Mouse (Mus musculus) heart, embryonic 16.5 days (tissue): ENCODE measurements around the gene Galr2. TPM values are rescaled to one million over a fixed set of nuclear protein-coding genes. Genes with fewer than 3 reads are reported as not detected.

ENCODE experiments used
- ATAC-seq: fragments of 200-750 bp; cut with Nextera tagmentation; replicated peaks from 2 replicates; pipeline ENCODE4 v1.8.0; 2017; ENCODE audit warnings: moderate number of reproducible peaks; ENCODE audit not compliant: insufficient read depth, low FRiP score; ENCODE audit errors: extremely low read depth
- H3K27ac ChIP-seq: fragments of 300-500 bp; sonication (generic); 2 replicates; pipeline ENCODE4 v1.5.1; 2014; ENCODE audit warnings: mild to moderate bottlenecking, low read length, control low read depth, moderate library complexity
- H3K27me3 ChIP-seq: fragments of 300-500 bp; sonication (generic); 2 replicates; pipeline ENCODE4 v1.6.1; 2014; ENCODE audit warnings: low read length, mixed read lengths; ENCODE audit not compliant: control insufficient read depth, insufficient read depth
- H3K36me3 ChIP-seq: fragments of 300-500 bp; sonication (generic); 2 replicates; pipeline ENCODE4 v1.6.1; 2014; ENCODE audit not compliant: control insufficient read depth, insufficient read depth
- H3K4me1 ChIP-seq: fragments of 300-500 bp; sonication (generic); 2 replicates; pipeline ENCODE4 v1.6.1; 2014; ENCODE audit warnings: low read length, mixed read lengths; ENCODE audit not compliant: control insufficient read depth, insufficient read depth
- H3K4me2 ChIP-seq: fragments of 300-500 bp; sonication (generic); 2 replicates; pipeline ENCODE4 v1.6.1; 2014; ENCODE audit warnings: low read depth, mild to moderate bottlenecking, control low read depth, low read length
- H3K4me3 ChIP-seq: fragments of 300-500 bp; sonication (generic); 2 replicates; pipeline ENCODE4 v1.5.1; 2014; ENCODE audit warnings: mild to moderate bottlenecking, control low read depth, low read length
- H3K9ac ChIP-seq: fragments of 300-500 bp; sonication (generic); 2 replicates; pipeline ENCODE4 v1.6.1; 2014; ENCODE audit warnings: low read length, control low read depth
- H3K9me3 ChIP-seq: fragments of 300-500 bp; sonication (generic); replicated peaks from 2 replicates; pipeline ENCODE4 v1.6.1; 2016; ENCODE audit warnings: low read length; ENCODE audit not compliant: control insufficient read depth
- WGBS: fragments of 180-500 bp; shearing (Covaris S2); extraction: QIAGEN DNeasy Blood & Tissue Kit; methylation state at CpG from one replicate; pipeline ENCODE4 v1.1.7; 2014; 5-methylcytosine and 5-hydroxymethylcytosine counted together
- polyA plus RNA-seq: library from polyadenylated mRNA; unstranded; fragments of >200 nt; fragmentation: Nextera tagmentation; extraction: Ambion mirVana; gene quantifications from 2 replicates; pipeline ENCODE4 v1.2.1, GENCODE M21; 2015

The Galr2 gene
- polyA plus RNA-seq, 1 experiment from 2014 or later: 0.11 TPM

- Histone ChIP-seq H3K36me3 (peaks cover 16% of the 10 kb centered on the region), H3K9ac (no peak overlapping the region), H3K27me3 (no peaks in the 10 kb centered on the region), H3K4me1 (peaks cover 4% of the 10 kb centered on the region; the same call in 1 of the 2 replicates), H3K4me2 (no peak overlapping the region), H3K27ac (no peak overlapping the region), H3K9me3 (no peaks in the 10 kb centered on the region), H3K4me3 (no peak overlapping the region)
- ATAC-seq: no peak
- WGBS: 85% methylated on average over 12 of the region's 12 CpGs
Measured at GRCm38 (mm10) chr11:116293538-116294137, 12.9 kb downstream of the Galr2 start.

DNA sequence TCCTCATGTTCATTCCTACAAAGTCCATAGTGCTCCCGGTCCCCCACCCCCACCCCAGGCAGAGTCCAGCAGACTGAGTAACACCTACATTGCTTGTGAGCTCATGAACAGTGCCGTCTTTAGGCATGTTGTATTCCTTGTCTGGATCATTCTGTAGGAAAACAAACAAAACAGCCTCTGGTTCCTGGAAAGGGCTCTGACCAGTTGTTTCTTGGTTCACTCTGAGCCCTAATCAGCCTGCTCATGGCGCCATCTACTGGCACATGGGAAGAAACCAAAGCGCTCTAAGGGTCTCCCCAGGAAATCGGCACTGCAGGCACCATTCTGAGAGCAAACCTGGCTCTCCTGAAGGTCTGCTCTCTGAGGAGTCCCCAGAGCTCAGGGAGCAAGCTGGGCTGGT lies 13.6 kb downstream of the Galr2 start:
- Histone ChIP-seq H3K4me1 (peaks cover 4% of the 10 kb centered on the region; the same call in 1 of the 2 replicates), H3K36me3 (peaks cover 15% of the 10 kb centered on the region), H3K9me3 (no peaks in the 10 kb centered on the region), H3K27ac (no peak overlapping the region), H3K27me3 (no peaks in the 10 kb centered on the region), H3K9ac (no peak overlapping the region), H3K4me2 (no peak overlapping the region), H3K4me3 (no peak overlapping the region)
- WGBS: 40% methylated on average over 5 of the region's 5 CpGs
- 0 out of 2 replicates have a peak, but pooled peaks have one; percentile 49 for ATAC-seq

DNA sequence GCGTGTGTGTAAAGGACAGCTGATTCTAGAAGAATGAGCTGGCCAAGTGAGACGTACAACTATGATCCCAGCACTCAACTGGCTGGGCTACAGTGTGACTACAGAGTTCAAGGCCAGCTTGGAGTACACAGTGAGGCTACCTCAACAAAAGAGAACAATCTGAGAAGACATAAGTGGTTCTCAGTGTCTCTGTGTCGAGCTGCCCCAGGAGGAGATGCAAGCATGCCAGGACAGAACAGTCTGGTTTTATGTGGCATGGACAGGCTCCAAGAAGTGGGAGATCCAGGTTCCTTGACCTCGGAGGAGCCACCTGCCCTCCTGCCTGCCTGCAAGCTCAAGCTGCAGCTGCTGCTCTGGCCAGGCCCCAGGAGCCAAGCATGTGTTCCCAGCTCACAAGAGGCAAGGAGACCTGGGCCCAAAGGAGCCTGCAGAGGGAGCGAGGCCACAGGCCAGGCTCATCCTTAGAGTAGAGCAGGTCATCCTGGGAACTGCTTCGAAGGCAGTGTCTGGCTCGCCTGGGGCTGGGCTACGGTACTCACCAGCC lies 15.5 kb downstream of the Galr2 start:
- Histone ChIP-seq H3K9ac (no peak overlapping the region), H3K36me3 (peaks cover 21% of the 10 kb centered on the region), H3K4me1 (no peaks in the 10 kb centered on the region), H3K27me3 (no peaks in the 10 kb centered on the region), H3K9me3 (no peaks in the 10 kb centered on the region), H3K4me2 (no peak overlapping the region), H3K27ac (no peak overlapping the region), H3K4me3 (no peak overlapping the region)
- WGBS: 87% methylated on average over 8 of the region's 8 CpGs
- no peak for ATAC-seq

DNA sequence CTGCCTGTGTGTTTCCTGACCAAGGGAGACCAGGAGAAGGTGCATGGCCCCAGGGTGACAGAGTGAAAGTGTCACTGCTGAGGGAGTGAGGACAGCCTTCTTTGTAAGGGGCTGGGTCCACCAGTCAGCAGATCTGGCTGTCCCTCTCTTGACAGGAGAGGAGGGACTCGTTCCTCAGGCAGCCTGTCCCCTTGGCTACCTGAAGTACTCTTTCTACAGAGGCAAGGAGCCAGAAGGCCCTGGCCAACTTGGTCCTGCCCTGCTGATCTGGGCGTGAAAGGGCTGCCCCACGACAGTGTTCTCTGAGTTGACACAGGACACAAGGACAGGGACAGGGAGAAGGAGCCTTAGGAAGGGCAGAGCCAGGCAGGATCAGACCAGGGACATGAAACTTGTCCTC lies 16.3 kb downstream of the Galr2 start:
- peaks cover 25% of the 10 kb centered on the region for H3K36me3 ChIP-seq

GRCm38 (mm10) chr11:116298221-116298620 lies 17.5 kb downstream of the Galr2 start:
- no peaks in the 10 kb centered on the region for H3K27me3 ChIP-seq
- WGBS: 90% methylated on average over 11 of the region's 11 CpGs
- no peaks in the 10 kb centered on the region for H3K4me1 ChIP-seq
- no peak overlapping the region for H3K4me3 ChIP-seq
- no peak for ATAC-seq
- no peaks in the 10 kb centered on the region for H3K9me3 ChIP-seq
- H3K4me2 ChIP-seq: no peak overlapping the region
- peaks cover 32% of the 10 kb centered on the region for H3K36me3 ChIP-seq
- no peak overlapping the region for H3K9ac ChIP-seq
- H3K27ac ChIP-seq: no peak overlapping the region

More for the DNA sequence above, 16.3 kb downstream of the Galr2 start:
- Histone ChIP-seq H3K9ac (no peak overlapping the region), H3K27me3 (no peaks in the 10 kb centered on the region), H3K27ac (no peak overlapping the region), H3K4me3 (no peak overlapping the region), H3K9me3 (no peaks in the 10 kb centered on the region), H3K4me1 (no peaks in the 10 kb centered on the region), H3K4me2 (no peak overlapping the region)
- no peak for ATAC-seq
- WGBS: 45% methylated on average over 3 of the region's 3 CpGs

DNA sequence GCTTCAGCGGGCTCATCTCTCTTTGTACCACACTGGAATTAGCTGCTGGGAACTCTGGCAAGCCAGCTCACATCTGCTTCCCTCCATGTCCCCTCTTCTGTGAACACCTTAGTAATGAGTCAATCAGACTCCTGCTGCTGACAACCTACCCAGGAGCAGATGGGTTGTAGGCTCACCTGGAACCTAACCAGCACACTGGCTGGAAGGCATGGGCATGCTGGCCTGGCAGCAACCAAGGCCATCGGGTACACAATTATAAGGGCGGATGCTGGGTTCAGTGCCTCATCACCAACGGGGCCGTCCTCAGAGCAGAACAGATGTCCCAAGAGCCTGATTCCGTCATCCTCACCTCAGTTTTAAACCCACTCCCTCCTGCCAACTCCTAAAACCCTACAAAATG lies 17.9 kb downstream of the Galr2 start:
- 92% methylated on average over 6 of the region's 6 CpGs for WGBS
- Histone ChIP-seq H3K9ac (no peak overlapping the region), H3K27me3 (no peaks in the 10 kb centered on the region), H3K9me3 (no peaks in the 10 kb centered on the region), H3K36me3 (peaks cover 36% of the 10 kb centered on the region), H3K4me3 (no peak overlapping the region), H3K4me1 (no peaks in the 10 kb centered on the region), H3K27ac (no peak overlapping the region), H3K4me2 (no peak overlapping the region)
- ATAC-seq: no peak

DNA sequence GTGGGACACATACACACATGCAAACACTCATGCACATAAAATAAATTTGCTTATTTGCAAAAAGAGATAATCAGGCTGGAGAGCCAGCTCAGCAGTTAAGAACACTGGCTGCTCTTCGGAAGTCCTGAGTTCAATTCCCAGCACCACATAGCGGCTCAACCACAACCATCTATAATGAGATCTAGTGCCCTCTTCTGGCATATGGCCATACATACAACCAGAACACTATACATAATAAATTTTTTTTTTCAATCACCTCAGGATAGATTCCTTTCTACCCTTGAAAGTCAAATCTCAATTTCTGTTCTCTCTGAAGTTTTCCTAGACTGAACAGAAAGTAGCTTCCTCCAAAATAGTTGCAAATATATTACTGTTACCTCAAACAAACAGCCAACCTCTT lies 24.7 kb downstream of the Galr2 start:
- H3K4me3 ChIP-seq: peak overlapping the region; percentile 77
- peak overlapping the region; percentile 95 for H3K4me2 ChIP-seq
- no peak overlapping the region for H3K27ac ChIP-seq
- WGBS: 94% methylated on average over 2 of the region's 2 CpGs
- H3K27me3 ChIP-seq: no peaks in the 10 kb centered on the region
- peaks cover 41% of the 10 kb centered on the region for H3K36me3 ChIP-seq
- H3K9ac ChIP-seq: no peak overlapping the region
- H3K4me1 ChIP-seq: peaks cover 8% of the 10 kb centered on the region
- 0 out of 2 replicates have a peak, but pooled peaks cover 3% of the 10 kb centered on the region for H3K9me3 ChIP-seq
- no peak for ATAC-seq

DNA sequence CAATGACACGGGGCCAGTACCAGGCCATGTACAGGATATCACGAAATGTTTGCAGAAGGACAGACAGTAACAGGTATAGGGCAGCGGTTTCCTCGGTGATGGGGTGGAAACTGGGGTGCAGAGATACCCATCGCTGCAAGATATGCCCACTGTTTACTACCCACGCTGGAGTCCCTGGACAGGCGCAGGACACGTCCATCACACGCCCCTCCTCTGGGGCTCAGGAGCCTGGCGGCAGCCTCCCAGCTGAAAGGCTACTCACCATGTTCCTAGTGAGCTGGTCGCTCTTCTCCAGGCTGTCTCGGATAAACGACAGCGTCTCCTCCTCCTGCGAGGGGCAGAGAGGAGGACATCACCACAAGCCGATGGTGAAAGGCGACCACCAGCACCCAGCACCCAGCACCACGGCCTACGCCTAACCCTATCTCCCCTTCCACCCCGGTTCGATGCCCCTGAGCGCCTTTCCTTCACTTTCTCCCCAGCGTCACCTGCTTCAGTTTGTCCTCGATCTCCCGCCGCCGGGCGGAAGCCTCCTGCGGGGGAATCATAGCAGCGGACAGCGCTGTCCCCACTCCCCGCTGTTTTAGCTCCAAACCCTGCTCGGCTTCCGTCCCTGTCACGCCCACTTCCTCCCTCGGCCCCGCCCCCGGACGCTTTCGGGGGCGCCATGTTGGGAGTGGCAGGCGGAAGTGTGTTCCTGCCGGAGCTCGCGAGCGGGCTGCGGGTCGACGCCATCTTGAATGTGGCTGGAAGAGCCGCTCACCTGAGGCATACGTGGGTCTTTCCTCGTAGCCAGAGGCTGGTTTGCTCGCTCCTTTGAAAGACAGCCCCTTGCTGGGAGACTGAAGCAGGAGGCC lies 25.6 kb downstream of the Galr2 start:
- H3K27ac ChIP-seq: peak overlapping the region; percentile 47; the same call in 1 of the 2 replicates
- H3K36me3 ChIP-seq: peaks cover 32% of the 10 kb centered on the region
- H3K27me3 ChIP-seq: no peaks in the 10 kb centered on the region
- WGBS: 1% methylated on average over 53 of the region's 53 CpGs
- peak overlapping the region; percentile 95 for H3K4me2 ChIP-seq
- H3K4me1 ChIP-seq: peaks cover 8% of the 10 kb centered on the region
- peak; percentile 94 for ATAC-seq
- H3K4me3 ChIP-seq: peak overlapping the region; percentile 77
- H3K9me3 ChIP-seq: 0 out of 2 replicates have a peak, but pooled peaks cover 3% of the 10 kb centered on the region
- peak overlapping the region; percentile 85 for H3K9ac ChIP-seq
